Mouse (Mus musculus): Measurements from ENCODE around the gene Syne2. TPM values are rescaled to one million over a fixed set of nuclear protein-coding genes. Genes with fewer than 3 reads are reported as not detected.

The Syne2 gene
- polyA plus RNA-seq, 1 experiment from 2014 or later: 64.1 TPM

GRCm38 (mm10) chr12:75908466-75908865 is 90.5 kb downstream of the Syne2 start:
- H3K4me3 ChIP-seq (ENCODE audit: low read depth, low read length): no peak overlapping the region
- no peak overlapping the region for H3K9ac ChIP-seq (ENCODE audit: low read depth, low read length)
- H3K36me3 ChIP-seq (ENCODE audit: control insufficient read depth, insufficient read depth, low read length): peaks cover 19% of the 10 kb centered on the region

GRCm38 (mm10) chr12:75915694-75916093 is 97.8 kb downstream of the Syne2 start:
- Histone ChIP-seq H3K9me3 (replicated peaks; ENCODE audit: control insufficient read depth, low read length) (no peaks in the 10 kb centered on the region), H3K27me3 (ENCODE audit: control insufficient read depth, insufficient read depth, low read length) (no peaks in the 10 kb centered on the region), H3K9ac (ENCODE audit: low read depth, low read length) (no peak overlapping the region), H3K27ac (ENCODE audit: low read depth, low read length) (no peak overlapping the region), H3K36me3 (ENCODE audit: control insufficient read depth, insufficient read depth, low read length) (peaks cover 24% of the 10 kb centered on the region), H3K4me2 (no peak overlapping the region), H3K4me3 (ENCODE audit: low read depth, low read length) (no peak overlapping the region), H3K4me1 (ENCODE audit: control insufficient read depth, insufficient read depth, low read length) (no peaks in the 10 kb centered on the region)
- no peak for ATAC-seq (replicated peaks; ENCODE audit: insufficient number of reproducible peaks, low FRiP score, low TSS enrichment)
- WGBS (ENCODE audit: insufficient replicate concordance): 85% methylated on average over 5 of the region's 5 CpGs

More at GRCm38 (mm10) chr12:75908466-75908865, 90.5 kb downstream of the Syne2 start:
- 84% methylated on average over 3 of the region's 3 CpGs for WGBS (ENCODE audit: insufficient replicate concordance)
- Histone ChIP-seq H3K27ac (ENCODE audit: low read depth, low read length) (no peak overlapping the region), H3K9me3 (replicated peaks; ENCODE audit: control insufficient read depth, low read length) (no peaks in the 10 kb centered on the region), H3K4me2 (no peak overlapping the region), H3K4me1 (ENCODE audit: control insufficient read depth, insufficient read depth, low read length) (no peaks in the 10 kb centered on the region), H3K27me3 (ENCODE audit: control insufficient read depth, insufficient read depth, low read length) (no peaks in the 10 kb centered on the region)
- no peak for ATAC-seq (replicated peaks; ENCODE audit: insufficient number of reproducible peaks, low FRiP score, low TSS enrichment)

GRCm38 (mm10) chr12:75918415-75918814 is 100.5 kb downstream of the Syne2 start:
- H3K27me3 ChIP-seq (ENCODE audit: control insufficient read depth, insufficient read depth, low read length): no peaks in the 10 kb centered on the region
- peaks cover 11% of the 10 kb centered on the region for H3K36me3 ChIP-seq (ENCODE audit: control insufficient read depth, insufficient read depth, low read length)
- H3K9ac ChIP-seq (ENCODE audit: low read depth, low read length): no peak overlapping the region
- H3K9me3 ChIP-seq (replicated peaks; ENCODE audit: control insufficient read depth, low read length): no peaks in the 10 kb centered on the region
- no peak overlapping the region for H3K27ac ChIP-seq (ENCODE audit: low read depth, low read length)
- whole genome bisulfite sequencing (ENCODE audit: insufficient replicate concordance): 85% methylated on average over 2 of the region's 2 CpGs
- no peaks in the 10 kb centered on the region for H3K4me1 ChIP-seq (ENCODE audit: control insufficient read depth, insufficient read depth, low read length)
- H3K4me2 ChIP-seq: no peak overlapping the region
- no peak for ATAC-seq (replicated peaks; ENCODE audit: insufficient number of reproducible peaks, low FRiP score, low TSS enrichment)
- no peak overlapping the region for H3K4me3 ChIP-seq (ENCODE audit: low read depth, low read length)

GRCm38 (mm10) chr12:75918914-75919313 is 101.0 kb downstream of the Syne2 start:
- no peak overlapping the region for H3K4me3 ChIP-seq (ENCODE audit: low read depth, low read length)
- H3K27me3 ChIP-seq (ENCODE audit: control insufficient read depth, insufficient read depth, low read length): no peaks in the 10 kb centered on the region
- no peak for ATAC-seq (replicated peaks; ENCODE audit: insufficient number of reproducible peaks, low FRiP score, low TSS enrichment)
- no peaks in the 10 kb centered on the region for H3K4me1 ChIP-seq (ENCODE audit: control insufficient read depth, insufficient read depth, low read length)
- no peaks in the 10 kb centered on the region for H3K9me3 ChIP-seq (replicated peaks; ENCODE audit: control insufficient read depth, low read length)
- peaks cover 10% of the 10 kb centered on the region for H3K36me3 ChIP-seq (ENCODE audit: control insufficient read depth, insufficient read depth, low read length)
- H3K9ac ChIP-seq (ENCODE audit: low read depth, low read length): no peak overlapping the region
- 39% methylated on average over 6 of the region's 6 CpGs for WGBS (ENCODE audit: insufficient replicate concordance)
- H3K27ac ChIP-seq (ENCODE audit: low read depth, low read length): no peak overlapping the region
- no peak overlapping the region for H3K4me2 ChIP-seq

GRCm38 (mm10) chr12:75922900-75923299 is 105.0 kb downstream of the Syne2 start:
- H3K9me3 ChIP-seq (replicated peaks; ENCODE audit: control insufficient read depth, low read length): no peaks in the 10 kb centered on the region
- peaks cover 12% of the 10 kb centered on the region for H3K36me3 ChIP-seq (ENCODE audit: control insufficient read depth, insufficient read depth, low read length)
- no peak overlapping the region for H3K4me2 ChIP-seq
- ATAC-seq (replicated peaks; ENCODE audit: insufficient number of reproducible peaks, low FRiP score, low TSS enrichment): no peak
- no peaks in the 10 kb centered on the region for H3K4me1 ChIP-seq (ENCODE audit: control insufficient read depth, insufficient read depth, low read length)
- WGBS (ENCODE audit: insufficient replicate concordance): 50% methylated on average over 11 of the region's 11 CpGs
- no peak overlapping the region for H3K4me3 ChIP-seq (ENCODE audit: low read depth, low read length)
- H3K27ac ChIP-seq (ENCODE audit: low read depth, low read length): no peak overlapping the region
- H3K27me3 ChIP-seq (ENCODE audit: control insufficient read depth, insufficient read depth, low read length): no peaks in the 10 kb centered on the region
- H3K9ac ChIP-seq (ENCODE audit: low read depth, low read length): no peak overlapping the region

GRCm38 (mm10) chr12:75924852-75925251 is 106.9 kb downstream of the Syne2 start:
- Histone ChIP-seq H3K4me1 (ENCODE audit: control insufficient read depth, insufficient read depth, low read length) (no peaks in the 10 kb centered on the region), H3K4me2 (no peak overlapping the region), H3K27me3 (ENCODE audit: control insufficient read depth, insufficient read depth, low read length) (no peaks in the 10 kb centered on the region), H3K36me3 (ENCODE audit: control insufficient read depth, insufficient read depth, low read length) (peaks cover 12% of the 10 kb centered on the region), H3K9me3 (replicated peaks; ENCODE audit: control insufficient read depth, low read length) (no peaks in the 10 kb centered on the region), H3K27ac (ENCODE audit: low read depth, low read length) (no peak overlapping the region), H3K9ac (ENCODE audit: low read depth, low read length) (no peak overlapping the region), H3K4me3 (ENCODE audit: low read depth, low read length) (no peak overlapping the region)
- WGBS (ENCODE audit: insufficient replicate concordance): 88% methylated on average over 11 of the region's 11 CpGs
- no peak for ATAC-seq (replicated peaks; ENCODE audit: insufficient number of reproducible peaks, low FRiP score, low TSS enrichment)

GRCm38 (mm10) chr12:75927596-75927995 is 109.7 kb downstream of the Syne2 start:
- H3K4me2 ChIP-seq: no peak overlapping the region
- no peak overlapping the region for H3K4me3 ChIP-seq (ENCODE audit: low read depth, low read length)
- no peaks in the 10 kb centered on the region for H3K9me3 ChIP-seq (replicated peaks; ENCODE audit: control insufficient read depth, low read length)
- H3K27me3 ChIP-seq (ENCODE audit: control insufficient read depth, insufficient read depth, low read length): no peaks in the 10 kb centered on the region
- no peak overlapping the region for H3K9ac ChIP-seq (ENCODE audit: low read depth, low read length)
- no peak overlapping the region for H3K27ac ChIP-seq (ENCODE audit: low read depth, low read length)
- H3K4me1 ChIP-seq (ENCODE audit: control insufficient read depth, insufficient read depth, low read length): no peaks in the 10 kb centered on the region
- peaks cover 18% of the 10 kb centered on the region for H3K36me3 ChIP-seq (ENCODE audit: control insufficient read depth, insufficient read depth, low read length)
- WGBS (ENCODE audit: insufficient replicate concordance): 78% methylated on average over 1 of the region's 1 CpGs
- ATAC-seq (replicated peaks; ENCODE audit: insufficient number of reproducible peaks, low FRiP score, low TSS enrichment): no peak

- 74% methylated on average over 4 of the region's 4 CpGs for WGBS (ENCODE audit: insufficient replicate concordance)
- H3K36me3 ChIP-seq (ENCODE audit: control insufficient read depth, insufficient read depth, low read length): peaks cover 13% of the 10 kb centered on the region; the same call in 1 of the 2 replicates
- H3K4me1 ChIP-seq (ENCODE audit: control insufficient read depth, insufficient read depth, low read length): no peaks in the 10 kb centered on the region
- H3K9me3 ChIP-seq (replicated peaks; ENCODE audit: control insufficient read depth, low read length): no peaks in the 10 kb centered on the region
- no peak overlapping the region for H3K27ac ChIP-seq (ENCODE audit: low read depth, low read length)
- no peak overlapping the region for H3K4me3 ChIP-seq (ENCODE audit: low read depth, low read length)
- no peak overlapping the region for H3K4me2 ChIP-seq
- no peaks in the 10 kb centered on the region for H3K27me3 ChIP-seq (ENCODE audit: control insufficient read depth, insufficient read depth, low read length)
- no peak for ATAC-seq (replicated peaks; ENCODE audit: insufficient number of reproducible peaks, low FRiP score, low TSS enrichment)
- H3K9ac ChIP-seq (ENCODE audit: low read depth, low read length): no peak overlapping the region
These were observed 115.6 kb downstream of the Syne2 start for GRCm38 (mm10) chr12:75933561-75933960.

GRCm38 (mm10) chr12:75951328-75951727 is 133.4 kb downstream of the Syne2 start:
- no peak overlapping the region for H3K27ac ChIP-seq (ENCODE audit: low read depth, low read length)
- H3K4me2 ChIP-seq: no peak overlapping the region
- H3K4me1 ChIP-seq (ENCODE audit: control insufficient read depth, insufficient read depth, low read length): no peaks in the 10 kb centered on the region
- H3K9me3 ChIP-seq (replicated peaks; ENCODE audit: control insufficient read depth, low read length): no peaks in the 10 kb centered on the region
- 57% methylated on average over 5 of the region's 5 CpGs for WGBS (ENCODE audit: insufficient replicate concordance)
- no peak overlapping the region for H3K9ac ChIP-seq (ENCODE audit: low read depth, low read length)
- H3K36me3 ChIP-seq (ENCODE audit: control insufficient read depth, insufficient read depth, low read length): peaks cover 21% of the 10 kb centered on the region
- no peaks in the 10 kb centered on the region for H3K27me3 ChIP-seq (ENCODE audit: control insufficient read depth, insufficient read depth, low read length)
- no peak for ATAC-seq (replicated peaks; ENCODE audit: insufficient number of reproducible peaks, low FRiP score, low TSS enrichment)
- H3K4me3 ChIP-seq (ENCODE audit: low read depth, low read length): no peak overlapping the region
